Mouse (Mus musculus): Measurements from ENCODE around the gene Tmem274.

The Tmem274 gene

DNA sequence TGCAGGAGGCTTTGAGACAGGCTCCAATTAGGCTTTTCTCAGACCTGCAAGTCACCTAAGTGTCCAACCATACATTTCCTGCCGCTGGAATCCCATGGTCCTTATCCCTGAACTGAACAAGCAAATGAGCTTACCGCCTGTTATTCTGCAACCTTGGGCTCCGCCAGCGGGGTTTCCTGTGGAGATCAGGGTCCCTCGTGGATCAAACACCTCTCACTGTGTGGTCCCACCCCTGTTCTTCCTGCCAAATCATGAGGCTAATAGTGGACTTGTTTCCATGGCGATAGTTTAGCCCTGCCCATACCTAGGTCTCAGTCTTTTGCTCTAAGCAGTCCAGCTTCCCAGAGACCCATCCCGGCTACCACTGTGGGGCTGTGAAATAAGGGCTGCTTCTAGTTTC, 49.2 kb downstream of the Tmem274 start:
- DNase-seq: no peak

GRCm38 (mm10) chr4:149527621-149528354, 50.6 kb downstream of the Tmem274 start:
- DNase-seq: no peak

DNA sequence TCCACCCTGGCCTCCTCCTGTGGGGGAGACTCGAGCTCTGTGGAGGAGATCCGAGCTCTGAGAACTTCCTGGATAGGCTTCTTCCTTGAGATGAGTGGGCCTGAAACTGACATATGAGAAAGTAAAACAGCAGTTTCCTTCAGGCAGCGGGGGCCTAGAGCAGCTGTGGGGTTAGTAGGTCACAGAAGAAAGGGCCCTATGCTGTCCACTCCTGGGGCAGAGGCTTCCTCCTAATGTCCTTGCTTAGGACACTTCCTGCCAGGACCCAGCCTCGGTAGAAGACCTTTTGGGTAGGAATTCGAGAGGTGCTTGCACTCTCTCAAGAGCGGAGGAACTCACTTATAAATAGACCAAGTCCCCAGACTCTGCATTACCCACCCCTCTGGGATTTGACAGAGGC, 52.5 kb downstream of the Tmem274 start:
- no peak for DNase-seq
